Mouse (Mus musculus): ENCODE measurements at regions not wholly inside any gene's neighbourhood (a gene's known extent, or its start where the extent isn't known, plus 50 kb on each side); places are given as distances from the start of the nearest gene placed in this dataset.

DNA sequence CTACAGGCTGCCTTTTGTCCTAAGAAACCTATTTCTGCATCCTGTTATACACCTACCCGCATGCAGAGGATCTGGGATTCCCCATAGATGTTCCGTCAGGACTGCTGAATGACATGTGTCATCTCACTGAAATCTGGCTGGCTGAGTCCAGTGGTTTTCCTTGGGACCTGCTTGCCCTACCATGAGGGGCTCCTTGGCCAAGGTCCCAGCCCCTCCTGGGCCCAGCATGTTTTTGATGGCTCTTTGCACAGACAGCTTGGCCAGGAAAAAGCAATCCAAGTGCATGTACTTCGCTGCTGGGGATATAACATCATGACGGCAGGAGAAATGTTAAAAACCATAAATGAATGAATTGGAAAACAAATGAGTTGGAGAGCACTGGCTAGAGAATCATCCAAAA lies 320.8 kb downstream of the Cxcl12 start:
- TF ChIP-seq CTCF (IDR thresholded peaks at IDR 0.05; ENCODE audit: low read depth, low read length) (no peak), POLR2A (IDR thresholded peaks at IDR 0.05; ENCODE audit: borderline replicate concordance, low read depth, low read length) (no peak)
